Mouse (Mus musculus) intestine, embryonic 16.5 days (tissue): ENCODE results near the gene E2f3. TPM values are rescaled to one million over a fixed set of nuclear protein-coding genes. Genes with fewer than 3 reads are reported as not detected.

Source experiments
- ATAC-seq: fragments of 200-750 bp; cut with Nextera tagmentation; 2 replicates; pipeline ENCODE4 v1.8.0; 2017; ENCODE audit warnings: moderate TSS enrichment, moderate library complexity
- H3K27ac ChIP-seq: fragments of 300-500 bp; sonication (generic); 2 replicates; pipeline ENCODE4 v1.5.1; 2014; ENCODE audit warnings: mild to moderate bottlenecking, low read length
- H3K27me3 ChIP-seq: fragments of 300-500 bp; sonication (generic); replicated peaks from 2 replicates; pipeline ENCODE4 v1.6.1; 2014; ENCODE audit warnings: low read length, control low read depth, mixed read lengths; ENCODE audit not compliant: control insufficient read depth, insufficient read depth
- H3K36me3 ChIP-seq: fragments of 300-500 bp; sonication (generic); 2 replicates; pipeline ENCODE4 v1.6.1; 2014; ENCODE audit warnings: low read length, control low read depth; ENCODE audit not compliant: control insufficient read depth, insufficient read depth
- H3K4me1 ChIP-seq: fragments of 300-500 bp; sonication (generic); 2 replicates; pipeline ENCODE4 v1.6.1; 2014; ENCODE audit warnings: low read length, control low read depth, mixed read lengths; ENCODE audit not compliant: control insufficient read depth, insufficient read depth
- H3K4me2 ChIP-seq: fragments of 300-500 bp; sonication (generic); 2 replicates; pipeline ENCODE4 v1.6.1; 2014; ENCODE audit warnings: low read depth, low read length, control low read depth
- H3K4me3 ChIP-seq: fragments of 300-500 bp; sonication (generic); 2 replicates; pipeline ENCODE4 v1.5.1; 2014; ENCODE audit warnings: mild to moderate bottlenecking, low read length
- H3K9ac ChIP-seq: fragments of 300-500 bp; sonication (generic); 2 replicates; pipeline ENCODE4 v1.6.1; 2014; ENCODE audit warnings: low read depth, low read length
- H3K9me3 ChIP-seq: fragments of 300-500 bp; sonication (generic); 2 replicates; pipeline ENCODE4 v1.6.1; 2016; ENCODE audit warnings: low read length, control low read depth; ENCODE audit not compliant: control insufficient read depth
- WGBS: fragments of 180-500 bp; shearing (Covaris S2); extraction: QIAGEN DNeasy Blood & Tissue Kit; methylation state at CpG from one replicate; pipeline ENCODE4 v1.1.7; 2014; 5-methylcytosine and 5-hydroxymethylcytosine counted together
- polyA plus RNA-seq: library from polyadenylated mRNA; unstranded; fragments of >200 nt; fragmentation: Nextera tagmentation; extraction: Ambion mirVana; gene quantifications from 2 replicates; pipeline ENCODE4 v1.2.1, GENCODE M21; 2015

Gene E2f3
- polyA plus RNA-seq, 1 experiment from 2014 or later, result 6.7 TPM

DNA sequence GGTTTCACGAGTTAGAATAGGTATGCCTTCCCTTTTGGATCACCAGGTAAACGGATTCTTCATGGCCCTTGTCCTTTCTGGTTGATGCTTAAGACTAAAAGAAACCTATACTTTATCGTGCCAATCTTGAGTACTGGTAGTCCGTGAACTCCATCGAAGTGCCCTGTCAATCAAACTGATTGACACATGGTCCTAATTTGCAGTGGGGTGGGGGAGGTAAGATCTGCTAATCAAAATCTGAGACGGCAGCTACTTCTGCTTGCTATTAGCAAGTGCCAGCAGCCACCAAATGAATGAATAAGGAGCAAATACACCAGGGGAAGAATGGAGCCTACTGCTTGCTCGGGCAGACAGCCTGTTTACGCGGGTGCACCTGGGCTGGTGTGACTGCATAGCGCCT, 72.3 kb downstream of the E2f3 start:
- Histone ChIP-seq H3K4me3 (no peak overlapping the region), H3K27ac (no peak overlapping the region), H3K27me3 (no peaks in the 10 kb centered on the region), H3K9ac (no peak overlapping the region), H3K4me2 (no peak overlapping the region), H3K4me1 (no peaks in the 10 kb centered on the region), H3K9me3 (no peaks in the 10 kb centered on the region), H3K36me3 (peaks cover 21% of the 10 kb centered on the region)
- ATAC-seq, result no peak
- 91% methylated on average over 10 of the region's 10 CpGs for WGBS

- no peak for ATAC-seq
- Histone ChIP-seq H3K4me1 (no peaks in the 10 kb centered on the region), H3K27ac (no peak overlapping the region), H3K27me3 (no peaks in the 10 kb centered on the region), H3K4me3 (no peak overlapping the region), H3K9ac (no peak overlapping the region), H3K9me3 (no peaks in the 10 kb centered on the region), H3K4me2 (no peak overlapping the region), H3K36me3 (peaks cover 25% of the 10 kb centered on the region)
- 90% methylated on average over 10 of the region's 10 CpGs for WGBS
Measured at GRCm38 (mm10) chr13:29913061-29913460, 72.8 kb downstream of the E2f3 start.

- WGBS, result 98% methylated on average over 8 of the region's 8 CpGs
- Histone ChIP-seq H3K4me3 (no peak overlapping the region), H3K9me3 (no peaks in the 10 kb centered on the region), H3K4me1 (no peaks in the 10 kb centered on the region), H3K4me2 (no peak overlapping the region), H3K36me3 (peaks cover 25% of the 10 kb centered on the region), H3K27me3 (no peaks in the 10 kb centered on the region), H3K27ac (no peak overlapping the region), H3K9ac (no peak overlapping the region)
- ATAC-seq, result no peak
Measured at GRCm38 (mm10) chr13:29912251-29912650, 73.6 kb downstream of the E2f3 start.

DNA sequence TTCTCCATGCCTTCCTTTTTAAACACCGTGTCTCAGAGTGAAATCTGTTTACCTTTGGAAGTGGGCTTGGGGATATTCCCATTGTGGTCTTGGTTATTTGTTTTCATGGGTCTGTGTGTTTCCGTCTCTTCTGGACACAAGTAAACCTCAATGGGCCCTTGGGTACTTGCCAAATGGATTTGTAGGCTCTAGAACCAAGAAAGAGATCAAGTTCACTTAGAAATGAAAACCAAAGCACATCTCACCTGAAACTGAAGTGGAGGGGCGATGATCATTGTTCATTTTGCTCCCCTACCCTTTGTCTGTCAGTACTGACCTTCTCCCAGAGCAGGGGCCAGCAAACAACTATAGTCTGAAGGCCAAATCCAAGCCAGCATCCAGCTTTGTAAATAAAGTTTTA, 74.7 kb downstream of the E2f3 start:
- Histone ChIP-seq H3K9ac (no peak overlapping the region), H3K27me3 (no peaks in the 10 kb centered on the region), H3K36me3 (peaks cover 25% of the 10 kb centered on the region), H3K4me3 (no peak overlapping the region), H3K9me3 (no peaks in the 10 kb centered on the region), H3K4me2 (no peak overlapping the region), H3K27ac (no peak overlapping the region), H3K4me1 (no peaks in the 10 kb centered on the region)
- ATAC-seq, result no peak
- WGBS, result 95% methylated on average over 3 of the region's 3 CpGs

DNA sequence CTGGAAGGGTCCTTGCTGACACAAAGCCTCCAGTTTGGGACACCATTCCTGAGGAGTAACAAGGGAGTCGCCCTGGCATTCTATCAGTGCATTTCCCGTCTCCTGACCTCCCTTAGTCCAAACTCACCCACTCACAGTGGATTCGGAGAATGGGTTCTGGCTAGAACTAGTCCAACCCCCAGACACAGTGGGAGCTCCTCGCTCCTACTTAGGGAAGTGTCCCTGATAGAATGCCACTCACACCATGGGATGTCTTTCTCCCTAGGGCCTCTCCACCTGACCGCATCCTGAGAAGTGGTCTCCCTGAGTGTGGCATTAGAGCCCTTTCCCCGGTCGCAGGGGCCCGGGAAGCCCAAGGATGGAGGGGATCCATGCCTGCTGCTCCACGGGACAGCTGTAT, 77.4 kb downstream of the E2f3 start:
- ATAC-seq, result no peak
- WGBS, result 95% methylated on average over 9 of the region's 9 CpGs
- peaks cover 22% of the 10 kb centered on the region for H3K36me3 ChIP-seq

GRCm38 (mm10) chr13:29907995-29908394, 77.9 kb downstream of the E2f3 start:
- no peak overlapping the region for H3K9ac ChIP-seq
- no peaks in the 10 kb centered on the region for H3K9me3 ChIP-seq
- no peak overlapping the region for H3K4me3 ChIP-seq
- peaks cover 20% of the 10 kb centered on the region for H3K36me3 ChIP-seq
- H3K4me1 ChIP-seq, result no peaks in the 10 kb centered on the region
- no peaks in the 10 kb centered on the region for H3K27me3 ChIP-seq
- ATAC-seq, result no peak
- H3K27ac ChIP-seq, result no peak overlapping the region
- 96% methylated on average over 9 of the region's 9 CpGs for WGBS
- no peak overlapping the region for H3K4me2 ChIP-seq

More for the DNA sequence above, 77.4 kb downstream of the E2f3 start:
- no peaks in the 10 kb centered on the region for H3K27me3 ChIP-seq
- no peak overlapping the region for H3K9ac ChIP-seq
- H3K27ac ChIP-seq, result no peak overlapping the region
- H3K9me3 ChIP-seq, result no peaks in the 10 kb centered on the region
- H3K4me3 ChIP-seq, result no peak overlapping the region
- no peaks in the 10 kb centered on the region for H3K4me1 ChIP-seq
- no peak overlapping the region for H3K4me2 ChIP-seq

GRCm38 (mm10) chr13:29906734-29907133, 79.1 kb downstream of the E2f3 start:
- no peak for ATAC-seq
- no peaks in the 10 kb centered on the region for H3K4me1 ChIP-seq
- no peak overlapping the region for H3K4me3 ChIP-seq
- H3K27ac ChIP-seq, result no peak overlapping the region
- peaks cover 17% of the 10 kb centered on the region for H3K36me3 ChIP-seq
- no peaks in the 10 kb centered on the region for H3K27me3 ChIP-seq
- no peaks in the 10 kb centered on the region for H3K9me3 ChIP-seq
- H3K9ac ChIP-seq, result no peak overlapping the region
- 96% methylated on average over 10 of the region's 10 CpGs for WGBS
- no peak overlapping the region for H3K4me2 ChIP-seq

DNA sequence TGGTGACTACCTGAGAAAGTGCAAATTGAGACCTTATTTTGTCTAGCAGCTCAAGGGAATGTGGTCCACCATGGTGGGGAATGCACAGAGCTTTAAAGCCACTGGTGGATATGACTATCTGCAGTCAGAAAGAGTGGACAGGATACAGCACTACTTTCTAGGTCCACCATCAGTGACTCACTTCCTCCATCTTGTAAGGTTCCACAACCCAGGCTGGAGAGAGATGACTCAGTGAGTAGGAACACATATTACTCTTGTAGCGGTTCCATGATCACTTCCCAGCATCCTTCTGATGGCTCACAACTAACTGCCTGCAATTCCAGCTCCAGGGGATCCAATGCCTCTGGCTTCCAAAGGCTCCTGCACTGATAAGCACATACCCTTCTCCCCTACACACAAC, 82.5 kb downstream of the E2f3 start:
- H3K4me1 ChIP-seq, result no peaks in the 10 kb centered on the region
- WGBS, result 100% methylated on average over 1 of the region's 1 CpGs
- no peak overlapping the region for H3K4me3 ChIP-seq
- no peak overlapping the region for H3K4me2 ChIP-seq
- ATAC-seq, result no peak
- no peaks in the 10 kb centered on the region for H3K9me3 ChIP-seq
- peaks cover 4% of the 10 kb centered on the region for H3K36me3 ChIP-seq
- H3K9ac ChIP-seq, result no peak overlapping the region
- no peaks in the 10 kb centered on the region for H3K27me3 ChIP-seq
- H3K27ac ChIP-seq, result no peak overlapping the region

- no peak overlapping the region for H3K27ac ChIP-seq
- whole genome bisulfite sequencing, result 88% methylated on average over 1 of the region's 1 CpGs
- no peak overlapping the region for H3K4me3 ChIP-seq
- no peaks in the 10 kb centered on the region for H3K4me1 ChIP-seq
- no peak overlapping the region for H3K9ac ChIP-seq
- H3K27me3 ChIP-seq, result no peaks in the 10 kb centered on the region
- peaks cover 3% of the 10 kb centered on the region; the same call in 1 of the 2 replicates for H3K36me3 ChIP-seq
- ATAC-seq, result no peak
- no peaks in the 10 kb centered on the region for H3K9me3 ChIP-seq
- no peak overlapping the region for H3K4me2 ChIP-seq
Measured at GRCm38 (mm10) chr13:29902676-29903075, 83.2 kb downstream of the E2f3 start.

DNA sequence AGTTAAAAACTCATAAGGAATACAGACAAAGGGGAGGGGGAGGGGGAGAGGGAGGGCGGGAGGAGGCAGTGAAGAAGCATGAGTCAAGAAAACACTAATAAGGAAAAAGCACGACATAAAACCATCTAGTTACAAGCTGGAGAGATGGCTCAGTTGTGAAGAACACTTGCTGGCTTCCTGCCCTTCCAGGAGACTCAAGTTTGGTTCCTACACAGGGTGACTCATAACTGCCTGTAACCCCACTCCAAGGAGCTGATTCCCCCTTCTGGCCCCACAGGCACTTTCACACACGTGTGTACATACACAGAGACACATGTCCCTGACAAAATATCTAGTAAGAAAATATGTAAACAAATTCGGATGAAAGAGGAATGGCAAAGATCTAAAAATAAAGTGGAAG, 84.2 kb downstream of the E2f3 start:
- 64% methylated on average over 4 of the region's 4 CpGs for WGBS
- Histone ChIP-seq H3K4me1 (no peaks in the 10 kb centered on the region), H3K9ac (no peak overlapping the region), H3K27me3 (no peaks in the 10 kb centered on the region), H3K4me3 (no peak overlapping the region), H3K9me3 (no peaks in the 10 kb centered on the region), H3K4me2 (no peak overlapping the region), H3K27ac (no peak overlapping the region), H3K36me3 (peaks cover 3% of the 10 kb centered on the region; the same call in 1 of the 2 replicates)
- no peak for ATAC-seq
